Mouse (Mus musculus) midbrain, embryonic 13.5 days (tissue): ENCODE results near the gene Tmem54. TPM values are rescaled to one million over a fixed set of nuclear protein-coding genes. Genes with fewer than 3 reads are reported as not detected.

ENCODE experiments used
- ATAC-seq: fragments of 200-750 bp; cut with Nextera tagmentation; 2 replicates; pipeline ENCODE4 v1.8.0; 2017; ENCODE audit warnings: mild to moderate bottlenecking, moderate TSS enrichment, moderate library complexity
- H3K27ac ChIP-seq: fragments of 300-500 bp; sonication (generic); 2 replicates; pipeline ENCODE4 v1.5.1; 2015; ENCODE audit warnings: inconsistent platforms, mild to moderate bottlenecking, moderate library complexity
- H3K27me3 ChIP-seq: fragments of 300-500 bp; sonication (generic); 2 replicates; pipeline ENCODE4 v1.6.1; 2015; ENCODE audit warnings: mild to moderate bottlenecking, inconsistent platforms
- H3K36me3 ChIP-seq: fragments of 300-500 bp; sonication (generic); 2 replicates; pipeline ENCODE4 v1.6.1; 2015; ENCODE audit warnings: mild to moderate bottlenecking, inconsistent platforms
- H3K4me1 ChIP-seq: fragments of 300-500 bp; sonication (generic); replicated peaks from 2 replicates; pipeline ENCODE4 v1.6.1; 2015; ENCODE audit warnings: inconsistent platforms
- H3K4me2 ChIP-seq: fragments of 300-500 bp; sonication (generic); replicated peaks from 2 replicates; pipeline ENCODE4 v1.6.1; 2015; ENCODE audit warnings: moderate library complexity, mild to moderate bottlenecking, inconsistent platforms
- H3K4me3 ChIP-seq: fragments of 300-500 bp; sonication (generic); replicated peaks from 2 replicates; pipeline ENCODE4 v1.5.1; 2015; ENCODE audit warnings: mild to moderate bottlenecking, inconsistent platforms
- H3K9ac ChIP-seq: fragments of 300-500 bp; sonication (generic); replicated peaks from 2 replicates; pipeline ENCODE4 v1.6.1; 2015; ENCODE audit warnings: mild to moderate bottlenecking, inconsistent platforms
- H3K9me3 ChIP-seq: fragments of 300-500 bp; sonication (generic); 2 replicates; pipeline ENCODE4 v1.6.1; 2016; ENCODE audit warnings: mild to moderate bottlenecking, inconsistent platforms
- WGBS: fragments of 180-500 bp; shearing (Covaris S2); methylation state at CpG from one replicate; pipeline ENCODE4 v1.1.7; 2015; 5-methylcytosine and 5-hydroxymethylcytosine counted together
- polyA plus RNA-seq: library from polyadenylated mRNA; unstranded; fragments of >200 nt; fragmentation: Nextera tagmentation; extraction: Ambion mirVana; gene quantifications from 2 replicates; pipeline ENCODE4 v1.2.1, GENCODE M21; 2015

Gene Tmem54
- polyA plus RNA-seq, 1 experiment from 2014 or later: not detected

GRCm38 (mm10) chr4:129107348-129107899 is 2.1 kb downstream of the Tmem54 start:
- ATAC-seq: no peak
- 73% methylated on average over 10 of the region's 10 CpGs for WGBS
- H3K36me3 ChIP-seq: no peaks in the 10 kb centered on the region
- peaks cover 52% of the 10 kb centered on the region for H3K27me3 ChIP-seq
- H3K4me2 ChIP-seq: no peak overlapping the region
- H3K27ac ChIP-seq: no peak overlapping the region
- no peak overlapping the region for H3K4me3 ChIP-seq
- no peak overlapping the region for H3K9ac ChIP-seq
- no peaks in the 10 kb centered on the region for H3K9me3 ChIP-seq
- peaks cover 12% of the 10 kb centered on the region for H3K4me1 ChIP-seq

- Histone ChIP-seq H3K27me3 (peaks cover 45% of the 10 kb centered on the region), H3K9me3 (no peaks in the 10 kb centered on the region), H3K27ac (no peak overlapping the region), H3K4me3 (no peak overlapping the region), H3K4me1 (peaks cover 20% of the 10 kb centered on the region), H3K9ac (no peak overlapping the region), H3K4me2 (no peak overlapping the region), H3K36me3 (no peaks in the 10 kb centered on the region)
- ATAC-seq: no peak
- WGBS: 86% methylated on average over 7 of the region's 7 CpGs
These were observed 3.3 kb downstream of the Tmem54 start for GRCm38 (mm10) chr4:129108624-129109023.

GRCm38 (mm10) chr4:129110804-129111203 is 5.5 kb downstream of the Tmem54 start:
- 91% methylated on average over 6 of the region's 6 CpGs for WGBS
- no peak for ATAC-seq
- H3K4me1 ChIP-seq: peaks cover 25% of the 10 kb centered on the region
- no peaks in the 10 kb centered on the region for H3K9me3 ChIP-seq
- H3K36me3 ChIP-seq: no peaks in the 10 kb centered on the region
- no peak overlapping the region for H3K4me3 ChIP-seq
- peaks cover 24% of the 10 kb centered on the region for H3K27me3 ChIP-seq
- H3K4me2 ChIP-seq: no peak overlapping the region
- no peak overlapping the region for H3K27ac ChIP-seq
- no peak overlapping the region for H3K9ac ChIP-seq

- Histone ChIP-seq H3K4me3 (no peak overlapping the region), H3K36me3 (no peaks in the 10 kb centered on the region), H3K4me2 (no peak overlapping the region), H3K27me3 (peaks cover 18% of the 10 kb centered on the region), H3K27ac (no peak overlapping the region), H3K4me1 (peaks cover 20% of the 10 kb centered on the region), H3K9me3 (no peaks in the 10 kb centered on the region), H3K9ac (no peak overlapping the region)
- no peak for ATAC-seq
- WGBS: 64% methylated on average over 11 of the region's 11 CpGs
These were observed 6.0 kb downstream of the Tmem54 start for GRCm38 (mm10) chr4:129111350-129111749.

GRCm38 (mm10) chr4:129112231-129112630 is 6.9 kb downstream of the Tmem54 start:
- H3K9ac ChIP-seq: no peak overlapping the region

GRCm38 (mm10) chr4:129113083-129113988 is 8.0 kb downstream of the Tmem54 start:
- ATAC-seq: peak; percentile 93
- Histone ChIP-seq H3K36me3 (no peaks in the 10 kb centered on the region), H3K27ac (peak overlapping the region; percentile 62), H3K4me3 (no peak overlapping the region), H3K27me3 (peaks cover 8% of the 10 kb centered on the region), H3K9me3 (no peaks in the 10 kb centered on the region), H3K4me2 (no peak overlapping the region), H3K4me1 (peaks cover 20% of the 10 kb centered on the region), H3K9ac (no peak overlapping the region)
- 28% methylated on average over 28 of the region's 28 CpGs for WGBS

More at GRCm38 (mm10) chr4:129112231-129112630, 6.9 kb downstream of the Tmem54 start:
- Histone ChIP-seq H3K27me3 (peaks cover 16% of the 10 kb centered on the region), H3K4me3 (no peak overlapping the region), H3K9me3 (no peaks in the 10 kb centered on the region), H3K27ac (peak overlapping the region; percentile 25; the same call in 1 of the 2 replicates), H3K4me1 (peaks cover 20% of the 10 kb centered on the region), H3K4me2 (no peak overlapping the region), H3K36me3 (no peaks in the 10 kb centered on the region)
- ATAC-seq: no peak
- 69% methylated on average over 13 of the region's 13 CpGs for WGBS

GRCm38 (mm10) chr4:129116703-129117102 is 11.4 kb downstream of the Tmem54 start:
- no peak for ATAC-seq
- Histone ChIP-seq H3K27ac (no peak overlapping the region), H3K36me3 (no peaks in the 10 kb centered on the region), H3K4me2 (no peak overlapping the region), H3K27me3 (peaks cover 41% of the 10 kb centered on the region), H3K4me1 (peaks cover 37% of the 10 kb centered on the region), H3K4me3 (no peak overlapping the region), H3K9me3 (no peaks in the 10 kb centered on the region), H3K9ac (no peak overlapping the region)
- 97% methylated on average over 8 of the region's 8 CpGs for WGBS

GRCm38 (mm10) chr4:129117720-129118510 is 12.6 kb downstream of the Tmem54 start:
- Histone ChIP-seq H3K36me3 (no peaks in the 10 kb centered on the region), H3K27ac (no peak overlapping the region), H3K9ac (no peak overlapping the region), H3K4me2 (no peak overlapping the region), H3K27me3 (peaks cover 51% of the 10 kb centered on the region), H3K4me1 (peaks cover 38% of the 10 kb centered on the region), H3K9me3 (no peaks in the 10 kb centered on the region), H3K4me3 (no peak overlapping the region)
- 88% methylated on average over 14 of the region's 14 CpGs for WGBS
- no peak for ATAC-seq

- Histone ChIP-seq H3K4me2 (no peak overlapping the region), H3K27me3 (peaks cover 65% of the 10 kb centered on the region), H3K4me3 (no peak overlapping the region), H3K4me1 (peaks cover 31% of the 10 kb centered on the region), H3K27ac (no peak overlapping the region), H3K9me3 (no peaks in the 10 kb centered on the region), H3K36me3 (no peaks in the 10 kb centered on the region), H3K9ac (no peak overlapping the region)
- no peak for ATAC-seq
- WGBS: 78% methylated on average over 10 of the region's 10 CpGs
These were observed 14.4 kb downstream of the Tmem54 start for GRCm38 (mm10) chr4:129119708-129120107.

GRCm38 (mm10) chr4:129120520-129121445 is 15.4 kb downstream of the Tmem54 start:
- H3K27me3 ChIP-seq: peaks cover 73% of the 10 kb centered on the region
- H3K4me2 ChIP-seq: peak overlapping the region; percentile 93
- peak overlapping the region; percentile 46 for H3K4me3 ChIP-seq
- peak; percentile 56 for ATAC-seq
- H3K4me1 ChIP-seq: peaks cover 33% of the 10 kb centered on the region
- under 1% methylated on average over 45 of the region's 59 CpGs for WGBS
- H3K27ac ChIP-seq: no peak overlapping the region
- H3K36me3 ChIP-seq: no peaks in the 10 kb centered on the region
- peak overlapping the region; percentile 65 for H3K9ac ChIP-seq
- H3K9me3 ChIP-seq: no peaks in the 10 kb centered on the region

GRCm38 (mm10) chr4:129121569-129122086 is 16.3 kb downstream of the Tmem54 start, which contains the start of gene Hpca:
Gene Hpca, minus strand, starts transcription at chr4:129122036.
- H3K27ac ChIP-seq: no peak within 1 kb of the TSS
- H3K9ac ChIP-seq: peak within 1 kb of the TSS; percentile 65
- H3K4me3 ChIP-seq: peak within 1 kb of the TSS; percentile 46
- ATAC-seq: peak; percentile 37
- H3K27me3 ChIP-seq: peaks cover 76% of the 10 kb centered on the region
- peaks cover 41% of the 10 kb centered on the region for H3K4me1 ChIP-seq
- H3K9me3 ChIP-seq: no peaks in the 10 kb centered on the region
- 1% methylated on average over 17 of the region's 17 CpGs for WGBS
- H3K36me3 ChIP-seq: no peaks in the 10 kb centered on the region
- peak within 1 kb of the TSS; percentile 93 for H3K4me2 ChIP-seq
